Mouse (Mus musculus) cortical plate, adult 2 months (tissue): ENCODE measurements around the gene Ddx20.

Experiments used
- CTCF ChIP-seq: fragments of 200-500 bp; IDR thresholded peaks from 2 replicates; pipeline ENCODE4 v1.5.1; 2011; ENCODE audit warnings: mild to moderate bottlenecking, control low read depth, low read length; ENCODE audit not compliant: insufficient read depth; ENCODE audit errors: extremely low read depth
- POLR2A ChIP-seq: fragments of 200-500 bp; IDR thresholded peaks from 2 replicates; pipeline ENCODE4 v1.6.1; 2011; ENCODE audit warnings: mild to moderate bottlenecking, low read length, control low read depth; ENCODE audit not compliant: insufficient read depth; ENCODE audit errors: extremely low read depth

DNA sequence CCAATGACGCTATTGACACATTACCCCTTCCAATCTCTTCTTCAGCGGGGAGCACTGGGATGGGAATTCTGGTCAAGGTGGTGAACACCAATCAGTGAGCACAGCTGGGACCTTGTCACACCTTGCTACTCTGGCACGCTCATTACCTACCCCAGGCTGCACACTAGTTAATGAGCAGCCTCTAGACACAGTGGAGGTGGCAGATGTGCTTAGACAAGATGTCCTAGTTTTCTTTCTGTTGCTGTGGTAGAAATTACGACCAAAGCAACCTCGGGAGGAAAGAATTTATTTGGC lies 9.7 kb upstream of the Ddx20 start:
- TF ChIP-seq CTCF (no peak), POLR2A (no peak)
